Mouse (Mus musculus): ENCODE results near the gene Gm20696.

Gene Gm20696

DNA sequence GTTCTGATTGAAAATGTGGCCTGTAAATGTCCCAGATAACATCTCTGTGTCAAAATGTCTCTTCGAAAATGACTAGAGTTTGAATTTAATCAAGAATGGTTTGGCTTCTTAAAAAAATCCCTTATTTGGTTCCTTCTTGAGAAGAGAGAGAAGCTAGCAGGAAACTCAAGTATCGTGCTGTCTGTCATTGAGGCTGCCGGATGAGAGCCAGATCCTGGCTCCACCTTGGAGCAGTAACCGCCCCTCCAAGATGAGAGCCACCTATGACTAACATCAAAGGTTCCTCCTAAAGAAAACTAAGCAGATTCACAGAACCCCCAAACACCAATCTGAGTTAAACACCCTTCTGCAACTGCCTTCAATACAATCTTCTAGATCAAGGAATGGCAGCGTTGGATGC lies 369.1 kb downstream of the Gm20696 start:
- no peak for DNase-seq (ENCODE audit: low read depth, low spot score)

DNA sequence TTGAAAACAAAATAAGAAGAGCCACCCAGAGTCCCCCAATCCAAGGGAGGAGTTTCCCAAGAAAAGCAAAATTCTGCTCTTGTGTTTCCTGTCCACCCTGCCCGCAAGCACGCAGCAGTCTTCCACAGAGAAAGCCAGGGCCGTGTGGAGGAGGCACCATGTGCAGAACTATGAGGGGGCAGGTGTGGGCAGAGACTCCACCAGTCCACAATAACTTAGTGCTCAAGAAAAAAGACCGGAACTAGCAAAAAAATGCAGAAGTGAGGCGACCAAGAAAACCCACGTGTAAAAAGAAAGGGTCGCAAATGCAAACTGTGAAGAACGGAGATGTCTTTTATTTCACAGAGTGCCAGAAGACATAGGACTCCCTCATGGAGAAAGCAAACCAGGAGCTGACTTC lies 371.1 kb downstream of the Gm20696 start:
- no peak for DNase-seq (ENCODE audit: low read depth, low spot score)

DNA sequence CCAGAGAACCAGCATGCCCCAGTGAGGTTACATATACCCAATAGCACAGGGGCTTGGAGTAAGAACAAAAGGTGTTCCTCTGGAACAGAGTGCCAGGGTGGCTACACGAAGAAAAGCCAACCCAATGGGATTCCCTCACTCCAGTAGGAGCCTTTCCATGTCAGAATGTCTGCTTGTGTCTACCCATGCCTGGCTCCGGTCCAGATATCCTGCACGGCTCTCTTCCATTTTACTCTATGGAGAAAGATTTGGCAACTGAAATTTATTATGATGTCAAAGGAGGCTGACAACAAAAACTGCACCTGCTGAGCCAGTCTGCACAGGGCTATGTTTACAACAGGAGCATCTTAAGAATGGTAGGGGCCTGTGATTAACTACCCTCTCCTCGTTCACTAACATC lies 377.4 kb downstream of the Gm20696 start:
- DNase-seq (ENCODE audit: low read depth, low spot score), result no peak

DNA sequence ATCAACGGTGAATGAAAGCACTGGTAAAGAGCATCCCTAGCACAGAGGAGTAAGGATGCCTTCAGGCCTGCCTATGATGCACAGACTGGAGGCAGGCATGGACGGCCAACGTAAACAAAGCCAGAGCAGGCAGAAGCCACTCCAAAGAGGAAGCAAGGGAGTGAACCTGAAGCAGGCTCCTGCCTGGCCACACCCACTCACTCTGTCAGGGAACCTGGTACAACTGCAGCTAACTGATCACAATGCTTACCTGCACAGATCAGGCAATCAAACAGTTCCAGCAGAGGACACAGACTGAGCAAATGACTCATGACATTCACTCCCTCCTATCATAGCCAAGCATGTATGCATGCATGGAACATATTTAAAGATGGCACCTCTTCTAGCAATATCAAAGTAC lies 381.6 kb downstream of the Gm20696 start:
- no peak for DNase-seq (ENCODE audit: low read depth, low spot score)

DNA sequence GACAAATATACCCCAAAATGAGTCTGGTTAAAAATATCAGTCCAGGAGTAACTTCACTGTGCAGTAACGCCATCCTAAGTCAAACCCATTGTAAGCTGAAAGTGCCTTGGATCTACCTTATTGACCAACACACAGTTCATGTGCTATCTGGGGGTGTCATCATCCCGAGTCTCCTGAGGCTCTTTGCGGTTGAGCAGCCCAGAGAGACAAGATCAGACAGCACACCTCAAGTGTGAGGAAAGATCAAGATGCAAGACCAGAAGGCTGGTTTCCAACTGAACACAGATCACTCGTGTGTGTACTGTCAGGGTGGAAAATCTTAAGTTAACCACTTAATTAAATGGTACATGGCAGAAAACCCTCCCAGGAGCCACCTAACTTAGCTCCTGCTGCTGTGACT lies 382.6 kb downstream of the Gm20696 start:
- DNase-seq (ENCODE audit: low read depth, low spot score), result no peak

DNA sequence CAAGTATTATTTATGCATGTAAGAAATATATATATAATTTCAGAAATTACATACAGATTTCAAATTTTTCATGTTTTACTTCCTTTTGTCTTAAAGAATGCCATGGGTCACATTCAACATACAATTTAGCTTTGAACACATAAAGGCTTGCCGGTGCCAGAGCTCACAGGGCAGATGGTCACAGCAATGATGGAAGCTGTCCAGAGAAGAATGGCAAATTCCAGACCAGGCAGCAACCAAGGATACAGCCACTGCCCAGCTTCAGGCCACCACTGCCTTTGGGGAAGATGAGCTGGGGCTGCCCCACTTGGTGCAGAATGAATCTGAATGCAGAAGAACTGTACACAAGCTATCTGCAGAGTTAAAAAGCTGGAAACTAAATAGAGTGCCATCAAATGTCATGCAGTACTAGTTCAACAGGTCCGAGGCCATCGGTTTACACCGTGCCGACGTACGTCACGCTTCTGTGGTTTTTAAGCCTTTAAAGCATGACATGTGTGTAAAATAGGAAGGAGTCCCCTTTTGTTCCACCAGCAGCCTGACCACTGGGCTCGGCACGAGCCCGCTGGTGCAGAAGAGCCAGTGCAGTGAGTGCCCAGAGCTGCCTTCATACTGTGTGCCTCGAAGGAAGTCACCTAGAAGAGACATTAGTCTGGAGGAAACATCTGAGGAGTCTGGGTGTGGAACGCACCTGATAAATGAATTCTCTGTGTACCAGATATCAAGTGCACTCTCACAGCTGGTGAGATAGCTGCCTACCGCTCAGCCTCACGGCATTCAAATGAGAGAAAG lies 383.5 kb downstream of the Gm20696 start:
- no peak for DNase-seq (ENCODE audit: low read depth, low spot score)

DNA sequence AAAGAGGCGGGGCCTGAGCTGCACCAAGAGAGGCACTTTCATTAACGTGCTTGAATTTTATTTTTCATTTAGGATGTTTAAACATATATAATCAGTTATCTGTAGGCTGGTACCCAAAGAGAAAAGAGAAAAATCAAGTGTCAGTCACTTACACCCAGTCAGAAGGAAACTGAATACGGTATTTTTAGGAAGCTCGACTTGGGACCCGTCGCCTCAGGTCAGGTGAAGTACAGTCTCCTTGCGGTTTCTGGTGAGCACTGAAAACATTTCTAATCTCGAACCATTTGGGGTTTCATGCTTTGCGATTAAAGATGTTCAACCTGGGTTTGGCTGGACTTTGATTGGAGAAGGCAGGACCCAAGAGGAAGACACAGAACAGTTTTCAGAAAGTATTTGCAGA lies 385.2 kb downstream of the Gm20696 start:
- DNase-seq (ENCODE audit: low read depth, low spot score), result no peak

DNA sequence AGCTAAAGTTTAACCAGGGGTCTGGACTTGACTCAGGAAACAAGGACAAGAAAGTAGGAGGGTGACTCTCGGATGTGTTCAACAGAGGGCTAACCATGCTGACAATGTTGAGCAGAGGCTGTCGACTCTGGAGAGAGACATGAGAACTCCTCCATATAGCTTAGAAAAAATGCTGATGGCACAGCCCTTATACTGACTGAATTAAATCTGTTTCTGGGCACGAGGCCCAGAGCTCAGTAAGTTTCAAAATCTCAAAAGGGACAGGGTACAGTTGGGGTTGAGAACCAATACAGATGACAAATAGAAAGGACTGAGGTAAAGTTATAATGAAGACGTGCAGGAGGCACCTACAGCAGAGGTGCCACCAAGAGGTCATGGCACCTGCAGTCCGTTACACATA lies 386.0 kb downstream of the Gm20696 start:
- DNase-seq (ENCODE audit: low read depth, low spot score), result no peak

DNA sequence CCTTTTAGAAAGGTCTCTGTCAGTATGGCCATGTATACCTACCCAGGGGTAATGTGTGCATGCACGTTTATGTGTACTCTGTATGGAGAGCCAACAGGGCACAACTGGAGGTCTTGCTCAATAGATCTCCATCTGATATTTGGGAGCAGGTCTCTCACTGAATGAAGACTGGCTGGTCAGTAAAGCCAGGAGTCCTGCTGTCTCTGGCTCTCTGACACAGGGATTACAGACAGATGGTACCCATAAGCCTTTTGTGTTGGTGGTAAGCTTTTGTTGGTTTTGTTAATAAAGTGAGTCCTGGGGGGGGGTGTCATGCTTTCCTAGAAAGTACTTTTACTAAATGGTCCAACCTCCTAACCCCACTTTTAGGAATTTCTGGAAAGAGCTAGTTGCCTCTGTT lies 389.3 kb downstream of the Gm20696 start:
- DNase-seq (ENCODE audit: low read depth, low spot score), result no peak

DNA sequence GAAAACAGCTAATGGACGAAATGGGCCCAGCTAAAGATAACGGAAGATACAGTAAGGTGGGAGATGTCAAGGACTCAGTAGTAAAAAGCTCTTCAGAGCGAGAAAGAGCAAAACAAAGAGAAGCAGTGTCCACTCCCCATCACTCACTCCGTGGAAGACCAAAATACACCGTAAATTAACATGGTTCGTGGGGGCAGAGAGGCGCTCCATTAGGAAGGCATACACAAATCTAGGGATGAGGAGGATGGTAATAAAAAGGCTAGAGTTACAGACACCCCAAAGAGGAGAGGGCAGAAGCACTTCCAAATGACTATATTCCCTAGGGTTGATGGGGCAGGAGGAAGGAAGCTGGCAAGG lies 390.3 kb downstream of the Gm20696 start:
- no peak for DNase-seq (ENCODE audit: low read depth, low spot score)

DNA sequence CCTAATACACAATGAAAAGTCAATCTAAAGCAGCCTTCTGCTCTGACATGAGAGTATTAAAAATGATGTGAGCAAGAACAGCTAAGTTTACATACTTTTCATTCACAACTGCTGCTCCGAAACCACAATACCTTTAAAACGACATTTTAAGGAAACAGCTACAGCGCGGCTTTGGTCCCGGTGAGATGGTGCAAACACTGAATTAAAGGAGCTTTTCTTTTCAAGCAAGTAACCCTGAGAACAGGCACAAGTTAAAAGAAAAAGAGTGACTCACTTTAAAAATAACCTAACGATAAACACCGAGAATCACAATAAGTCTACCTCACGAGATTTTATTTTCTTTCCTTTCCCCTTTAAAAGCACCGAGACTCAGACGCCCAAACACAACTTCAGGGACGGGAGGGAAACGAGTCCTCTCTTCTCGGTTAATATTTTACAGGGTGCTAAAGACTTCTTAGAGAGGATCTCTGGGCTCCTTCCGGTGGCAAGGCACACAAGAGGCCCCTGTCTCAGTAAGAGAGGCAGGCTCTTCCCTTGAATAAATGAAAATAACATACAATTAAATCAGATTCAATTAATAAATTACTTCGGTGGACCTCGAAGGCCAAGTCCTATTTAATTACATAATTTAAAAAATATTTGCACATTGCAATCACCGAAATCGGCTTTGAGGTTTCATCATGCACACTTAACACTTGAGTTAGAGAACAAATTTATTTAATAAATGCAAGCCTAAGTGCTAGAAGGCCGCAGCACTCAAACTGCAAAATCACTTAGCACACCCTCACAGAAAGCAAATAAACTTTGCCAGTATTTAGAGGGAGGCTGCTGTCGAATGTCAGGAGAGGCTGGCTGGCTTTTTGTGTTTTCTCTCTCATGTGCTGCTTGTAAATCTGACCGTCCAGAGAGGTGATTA lies 391.0 kb downstream of the Gm20696 start:
- DNase-seq (ENCODE audit: low read depth, low spot score), result no peak

DNA sequence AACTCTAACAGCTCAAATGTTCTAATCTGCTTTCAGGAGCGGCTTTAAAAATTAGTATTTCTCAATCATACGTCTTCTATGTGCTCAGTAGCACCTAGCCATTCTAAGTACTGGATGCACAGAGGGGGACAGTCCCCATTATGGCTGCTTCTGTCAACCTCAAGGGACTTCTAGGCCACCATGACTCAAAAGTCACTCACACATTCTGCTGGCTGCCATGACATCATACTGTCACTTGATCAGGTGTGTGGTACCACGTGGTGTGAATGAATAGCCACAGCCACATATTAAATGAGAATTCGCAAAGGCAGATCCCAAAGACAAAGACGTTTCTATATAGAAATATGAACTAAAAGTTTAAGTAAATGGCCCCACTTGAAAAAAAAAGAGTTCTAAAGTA lies 391.9 kb downstream of the Gm20696 start:
- DNase-seq (ENCODE audit: low read depth, low spot score), result no peak

DNA sequence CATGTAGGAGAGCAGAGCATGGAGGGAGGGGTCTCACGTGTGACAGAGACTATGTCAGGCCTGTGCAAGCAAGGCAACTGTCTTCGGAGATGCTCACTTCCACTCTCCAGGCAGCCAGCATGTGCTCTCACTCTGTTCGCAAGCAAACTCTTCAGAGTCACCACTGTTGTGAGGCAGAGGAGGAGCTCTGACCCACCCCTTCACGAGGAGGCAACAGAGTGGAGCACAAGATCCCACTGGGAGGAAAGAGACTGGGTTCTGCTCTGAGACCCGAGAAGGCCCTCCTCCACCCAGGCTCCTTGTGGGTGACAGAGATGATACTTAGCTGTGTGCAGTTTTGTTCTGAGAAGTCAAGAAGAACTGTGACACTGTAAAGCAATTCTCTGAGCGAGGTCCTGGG lies 392.4 kb downstream of the Gm20696 start:
- no peak for DNase-seq (ENCODE audit: low read depth, low spot score)

DNA sequence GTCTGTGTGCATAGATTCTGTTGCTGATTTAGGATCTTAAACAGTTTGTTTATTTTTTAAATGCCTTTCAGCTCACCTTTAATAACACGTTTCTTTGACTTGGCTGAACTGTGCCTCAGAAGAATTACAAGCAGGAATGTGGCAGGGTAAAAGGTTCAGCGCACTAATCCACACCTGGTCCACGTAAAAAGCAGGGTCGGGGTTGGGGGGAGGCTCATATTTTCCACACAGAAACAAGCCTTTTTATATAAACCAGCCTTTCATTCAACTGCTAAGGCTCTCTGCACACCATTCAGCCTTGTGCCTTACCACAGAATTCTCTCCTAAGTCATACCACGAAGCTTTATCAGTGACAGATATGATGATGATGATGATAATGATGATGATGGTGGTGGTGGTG lies 393.4 kb downstream of the Gm20696 start:
- DNase-seq (ENCODE audit: low read depth, low spot score), result no peak

DNA sequence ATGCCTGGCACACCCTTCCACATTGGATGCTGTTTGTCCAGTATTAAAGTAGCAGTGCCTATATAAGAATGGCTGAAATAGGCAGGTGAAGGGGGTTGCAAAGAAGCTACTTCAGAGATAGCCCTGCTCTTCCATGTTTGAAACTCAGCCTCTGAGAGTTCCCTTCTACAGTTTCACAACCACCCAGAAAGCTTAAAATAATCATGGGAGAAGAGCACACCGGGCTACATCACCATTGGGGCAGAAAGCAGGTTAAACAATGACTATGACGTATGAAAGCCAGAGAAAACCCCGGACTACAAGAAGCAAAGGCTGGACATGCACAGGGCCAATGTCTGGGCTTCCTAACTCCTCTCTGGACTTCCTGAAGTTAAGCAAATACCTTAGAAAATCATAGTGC lies 394.4 kb downstream of the Gm20696 start:
- DNase-seq (ENCODE audit: low read depth, low spot score), result no peak

DNA sequence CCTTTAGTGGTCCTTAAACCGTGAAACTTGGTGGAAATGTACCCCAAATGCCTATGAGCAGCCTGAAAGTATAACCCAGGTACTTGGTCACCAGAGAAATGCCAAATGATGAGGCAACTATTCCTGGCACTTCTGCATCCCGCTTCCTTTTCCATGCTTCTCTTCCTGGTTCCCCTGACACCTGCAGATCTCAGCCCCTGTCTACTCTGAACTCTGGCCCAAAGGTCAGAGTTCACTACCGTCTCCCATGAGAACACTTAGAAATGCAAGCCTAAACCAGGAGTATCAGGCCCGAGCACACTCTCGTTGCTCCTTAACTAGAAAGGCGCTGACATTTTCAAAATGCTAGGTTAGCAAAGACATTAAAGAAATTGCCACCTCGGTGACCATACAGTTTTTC lies 394.9 kb downstream of the Gm20696 start:
- no peak for DNase-seq (ENCODE audit: low read depth, low spot score)

DNA sequence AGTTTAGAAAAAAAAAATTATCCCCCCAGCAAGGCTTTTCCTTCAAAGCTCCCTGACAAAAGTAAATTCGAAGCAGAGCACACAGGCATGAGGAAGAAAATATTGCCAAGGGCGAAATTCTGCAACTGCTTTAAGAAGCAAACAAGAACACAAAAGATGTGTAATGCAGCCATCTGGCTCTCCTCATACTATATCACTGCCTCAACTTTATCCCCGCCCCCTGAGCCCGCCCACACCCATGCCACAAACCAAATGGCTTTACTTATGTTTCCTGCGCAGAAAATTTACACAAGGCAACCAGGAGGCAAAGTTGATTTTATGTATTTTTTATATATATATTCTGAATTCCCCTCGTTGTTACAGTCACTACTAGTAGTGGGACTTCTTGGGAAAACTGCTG lies 396.7 kb downstream of the Gm20696 start:
- DNase-seq (ENCODE audit: low read depth, low spot score), result no peak

DNA sequence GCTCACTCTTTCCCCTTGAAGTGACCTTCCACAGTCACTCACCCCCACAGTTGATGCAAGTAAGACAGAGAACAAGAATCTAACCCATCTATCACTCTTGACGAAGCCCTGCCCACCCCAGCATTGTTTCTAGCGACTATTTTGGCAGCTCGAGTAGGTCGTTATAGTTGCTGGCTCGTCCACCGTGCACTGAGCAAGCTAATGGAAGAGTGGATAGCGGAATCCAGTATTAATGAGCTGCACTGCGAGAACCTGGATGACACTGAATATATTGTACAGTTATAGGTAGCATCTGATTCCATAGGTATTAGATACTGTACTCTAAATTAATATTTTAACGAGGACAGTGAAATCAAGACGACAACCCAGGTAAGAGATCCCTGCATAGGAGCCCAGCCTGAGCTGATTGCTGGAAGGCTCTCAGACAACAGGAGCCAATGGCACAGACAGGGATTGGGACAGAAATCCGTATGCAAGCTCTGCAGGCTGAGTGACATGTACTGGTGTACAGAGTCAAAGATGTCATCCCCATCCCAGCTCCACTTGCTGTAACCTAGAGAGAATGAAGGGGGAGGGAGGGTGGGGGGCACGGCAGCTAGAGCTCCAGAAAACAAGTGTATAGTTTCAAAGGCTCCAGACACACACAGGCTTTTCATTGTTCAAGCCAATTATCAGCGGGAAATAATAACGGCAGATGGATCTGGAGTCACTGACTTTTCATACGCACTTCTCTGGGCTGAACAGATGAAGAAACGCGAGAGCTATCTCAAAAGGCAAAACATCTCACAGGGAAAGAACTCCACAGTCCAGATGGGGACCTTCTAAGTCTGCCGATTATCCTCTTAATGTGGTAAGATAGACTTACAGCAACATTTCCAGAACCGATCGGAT lies 398.2 kb downstream of the Gm20696 start:
- DNase-seq (ENCODE audit: low read depth, low spot score), result no peak

DNA sequence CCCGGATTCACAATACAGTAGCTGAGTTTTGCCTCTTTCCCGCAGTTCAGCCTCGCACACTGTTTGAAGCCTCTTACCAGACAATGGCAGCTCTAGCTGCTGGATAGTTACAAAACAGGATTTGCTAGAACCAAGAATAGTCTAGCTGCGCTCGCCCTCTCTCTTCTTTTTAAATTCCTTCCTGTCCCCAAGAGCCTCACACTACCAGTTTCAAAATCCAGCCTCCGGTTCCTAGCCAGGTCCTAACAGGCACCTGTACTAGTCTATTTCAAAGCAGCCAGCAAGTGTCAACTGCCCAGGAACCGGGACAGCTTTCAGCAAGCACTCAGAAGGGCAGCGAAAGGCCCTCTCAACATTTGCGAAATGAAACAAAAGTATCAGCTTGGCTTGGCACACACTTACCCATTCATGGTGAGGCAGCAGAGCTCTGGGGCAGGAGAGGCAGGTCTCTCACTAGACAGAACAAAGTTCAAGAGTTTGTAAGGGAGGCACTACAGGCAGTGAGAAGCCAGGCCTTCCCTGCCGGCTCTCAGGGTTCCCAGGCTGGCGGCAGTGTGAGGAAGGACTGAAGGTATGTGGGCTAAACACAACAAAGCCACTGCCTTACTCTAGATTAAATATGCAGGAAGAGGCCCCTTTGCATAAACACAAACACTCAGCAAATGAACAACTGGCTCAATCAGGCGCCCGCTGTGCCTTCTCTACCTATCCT lies 400.5 kb downstream of the Gm20696 start:
- no peak for DNase-seq (ENCODE audit: low read depth, low spot score)

DNA sequence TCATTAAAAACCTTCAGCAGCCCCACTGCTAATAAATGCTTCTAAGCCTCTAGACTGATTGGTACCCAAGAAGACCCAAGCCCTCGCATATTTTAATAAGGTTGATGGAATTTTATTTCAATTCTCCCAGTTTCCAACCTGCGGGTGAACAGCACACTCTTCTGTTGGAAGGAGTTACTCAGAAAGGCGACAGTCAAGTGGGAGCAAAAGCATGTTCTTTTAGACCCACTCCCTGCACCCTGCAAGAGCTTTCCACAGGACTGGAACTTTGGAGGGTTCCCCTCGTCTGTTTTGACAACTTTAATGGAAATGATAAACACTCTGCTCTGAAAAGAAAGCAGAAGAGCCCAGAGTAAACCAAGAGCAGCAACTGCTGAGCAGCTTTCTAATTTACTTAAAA lies 401.4 kb downstream of the Gm20696 start:
- no peak for DNase-seq (ENCODE audit: low read depth, low spot score)
